Mouse (Mus musculus) gastrocnemius, postnatal 25 days (tissue): ENCODE results near the gene Fstl4. TPM values are rescaled to one million over a fixed set of nuclear protein-coding genes. Genes with fewer than 3 reads are reported as not detected.
A peak's percentile ranks its signal among the peaks of the same experiment; 100 is the strongest.
"Not testable (repeated sequence)": the region's sequence is repeated elsewhere in the genome, so short reads cannot be mapped to it uniquely, and the experiment has no call there.

Source experiments
- DNase-seq: peaks from one replicate; pipeline ENCODE4 v3.0.0; 2022
- total RNA-seq, 2 experiments: library from RNA; stranded (reverse); gene quantifications; 1 replicate in 1 of 2; 2 replicates in 1 of 2; pipeline ENCODE4 v1.2.3; 2021

The Fstl4 gene
- total RNA-seq, 2 experiments from 2014 or later: 0.05 TPM; not detected in 1

DNA sequence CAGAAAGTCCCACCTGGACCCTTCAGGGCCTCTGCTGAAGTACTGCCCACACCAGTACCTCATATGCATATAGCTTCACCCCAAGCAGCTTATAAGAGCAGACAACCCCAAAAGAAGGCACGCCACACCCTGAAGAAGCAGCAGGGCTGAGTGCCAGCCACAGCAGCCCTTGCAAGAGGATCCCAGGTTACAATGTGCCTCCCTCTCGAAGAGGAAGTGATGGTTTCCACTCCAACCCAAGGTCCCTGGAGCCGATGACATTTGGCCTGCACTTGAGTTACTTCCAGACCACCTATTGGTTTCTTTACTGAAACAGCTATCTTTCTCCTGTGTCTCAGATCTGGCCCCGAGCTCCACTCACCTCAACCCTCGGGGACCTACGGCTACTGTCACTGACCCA, 373.8 kb downstream of the Fstl4 start:
- no peak for DNase-seq

DNA sequence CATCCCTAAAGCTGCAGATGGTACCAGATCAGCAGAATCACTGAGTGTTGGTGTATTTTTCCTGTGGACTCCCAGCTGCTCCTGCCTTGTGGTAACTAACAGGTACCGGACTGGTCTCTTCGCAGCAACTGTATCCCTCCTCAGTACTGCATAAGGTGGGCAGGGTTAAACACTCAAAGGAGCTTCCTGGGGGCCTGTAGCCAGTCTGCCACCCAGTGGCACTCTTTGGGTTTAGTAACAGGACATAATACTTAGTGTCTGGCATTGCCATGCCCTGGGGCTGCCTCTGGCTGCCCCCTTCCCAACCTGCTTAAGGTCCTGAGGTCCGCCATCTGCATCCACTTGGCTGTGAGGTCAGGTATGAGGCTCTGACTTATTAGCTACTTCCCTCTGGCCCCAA, 375.2 kb downstream of the Fstl4 start:
- DNase-seq: no peak

DNA sequence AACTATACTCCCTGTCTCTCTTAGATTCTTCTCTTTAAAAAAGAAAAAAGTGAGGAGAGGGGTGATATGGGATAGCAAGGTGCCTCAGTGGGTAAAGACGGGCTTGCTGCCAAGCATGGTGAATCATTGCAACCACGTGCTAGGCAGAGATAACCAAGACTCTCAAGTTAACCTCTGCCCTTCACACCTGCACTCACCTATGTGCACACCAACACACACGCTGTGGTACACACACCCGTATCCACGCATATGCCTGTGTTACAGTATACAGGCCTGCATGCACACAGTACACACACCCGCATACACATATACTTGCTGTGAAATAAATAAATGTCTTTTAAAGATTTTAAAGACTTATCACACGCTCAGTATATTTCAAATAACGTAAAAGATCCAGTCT, 375.8 kb downstream of the Fstl4 start:
- no peak for DNase-seq

DNA sequence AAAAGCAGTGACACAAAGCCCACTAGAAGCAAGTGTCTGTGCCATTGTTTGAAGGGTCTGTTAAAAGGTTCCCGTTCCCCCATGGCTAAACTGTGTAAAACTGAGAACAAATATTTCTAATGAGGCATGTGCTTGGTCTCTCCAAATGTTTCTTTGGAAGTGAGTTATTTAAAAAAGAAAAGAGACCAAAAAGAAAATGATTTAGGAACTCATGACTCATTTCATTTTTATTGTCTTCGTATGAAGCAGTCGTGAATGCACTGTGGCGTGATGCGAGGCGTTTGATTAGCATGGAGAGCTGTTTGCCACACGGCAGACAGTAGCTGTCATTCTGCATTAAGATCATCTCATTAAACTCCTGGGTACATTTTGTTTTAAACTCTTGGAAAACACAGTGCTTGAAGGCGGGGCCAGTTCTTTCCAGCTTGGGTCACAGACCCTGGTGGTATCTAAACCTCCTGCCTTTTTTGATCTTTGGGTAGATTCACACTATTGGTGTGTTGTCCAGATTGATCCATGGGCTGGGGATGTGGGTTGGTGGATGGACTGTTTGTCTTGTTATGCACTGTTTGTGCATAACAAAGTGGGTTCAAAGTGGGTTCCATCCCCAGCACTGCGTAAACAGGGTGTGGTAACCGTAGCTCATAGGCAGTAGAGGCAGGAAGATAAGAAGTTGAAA, 376.4 kb downstream of the Fstl4 start:
- DNase-seq: no peak

DNA sequence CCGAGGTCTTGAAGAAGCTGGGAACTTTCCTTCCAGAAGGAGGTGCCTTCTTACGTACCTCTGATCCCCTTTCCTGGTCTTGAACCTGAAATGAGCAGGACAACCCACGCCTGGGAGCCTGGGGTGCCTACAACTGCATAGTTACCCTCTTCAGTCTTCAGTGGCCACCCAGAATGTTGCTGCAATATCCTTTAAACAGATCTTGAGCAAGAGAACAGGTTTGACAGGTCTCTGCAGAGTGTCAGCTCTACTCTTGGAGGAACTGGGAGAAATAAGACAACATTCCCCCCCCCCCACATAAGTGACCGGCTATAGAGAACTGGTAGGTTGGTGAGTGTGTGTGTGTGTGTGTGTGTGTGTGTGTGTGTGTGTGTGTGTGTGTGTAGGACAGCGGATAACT, 379.1 kb downstream of the Fstl4 start:
- no peak for DNase-seq

DNA sequence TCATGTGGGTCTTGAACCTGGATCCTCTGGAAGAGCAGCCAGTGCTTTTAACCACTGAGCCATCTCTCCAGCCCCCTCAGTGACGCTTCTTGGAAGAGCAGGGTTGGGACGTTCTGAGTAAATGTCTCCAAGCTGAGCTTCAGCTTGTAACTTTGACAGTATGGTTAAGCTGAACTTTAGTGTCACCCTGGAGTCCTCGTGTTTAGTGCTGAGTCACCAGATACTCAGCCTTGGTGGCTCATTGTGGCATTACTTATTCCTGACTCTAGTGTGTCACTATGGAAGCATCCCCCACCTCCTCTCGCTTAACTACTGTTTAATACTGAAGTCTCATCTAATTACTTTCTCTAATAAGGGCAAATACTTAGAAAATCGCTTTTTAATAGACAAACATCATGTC, 380.1 kb downstream of the Fstl4 start:
- no peak for DNase-seq

DNA sequence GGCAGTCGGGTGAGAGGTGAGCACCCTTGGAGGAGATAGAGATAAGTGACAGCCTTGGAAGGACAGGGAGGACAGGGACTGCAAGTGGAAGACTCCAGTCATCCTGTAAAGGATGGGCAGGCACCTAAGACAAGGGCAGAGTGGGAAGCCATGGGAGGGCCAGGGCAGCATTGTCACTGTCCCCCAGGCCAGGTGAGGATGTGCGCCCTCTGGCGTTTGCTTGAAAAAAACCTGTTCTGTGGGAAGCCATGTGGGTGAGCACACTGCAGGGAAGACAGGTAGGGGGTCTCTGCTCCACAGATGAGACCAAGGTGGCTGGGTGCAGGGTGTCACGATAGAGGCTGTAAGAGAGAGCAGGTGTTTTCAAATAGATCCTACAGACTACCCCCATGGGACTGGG, 381.9 kb downstream of the Fstl4 start:
- DNase-seq: no peak

DNA sequence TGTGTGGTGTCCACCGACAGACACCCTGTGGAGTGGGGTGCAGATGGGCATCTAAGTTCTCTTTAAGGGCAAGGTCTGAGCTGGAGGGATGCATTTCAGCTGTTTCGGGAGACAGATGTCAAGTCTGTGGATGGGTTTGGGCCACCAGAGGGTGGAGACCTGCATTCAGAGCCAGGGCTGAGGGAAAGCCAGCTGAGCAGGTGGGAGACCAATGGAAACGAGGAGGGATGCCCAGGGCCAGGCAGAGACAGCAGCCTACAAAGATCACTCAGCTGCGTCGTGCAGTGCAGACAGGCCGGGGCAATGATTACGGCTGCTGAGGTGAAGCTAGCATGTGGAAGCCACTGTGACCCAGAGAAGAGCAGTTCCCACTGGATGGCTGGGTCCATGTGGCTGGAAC, 392.0 kb downstream of the Fstl4 start:
- no peak for DNase-seq

DNA sequence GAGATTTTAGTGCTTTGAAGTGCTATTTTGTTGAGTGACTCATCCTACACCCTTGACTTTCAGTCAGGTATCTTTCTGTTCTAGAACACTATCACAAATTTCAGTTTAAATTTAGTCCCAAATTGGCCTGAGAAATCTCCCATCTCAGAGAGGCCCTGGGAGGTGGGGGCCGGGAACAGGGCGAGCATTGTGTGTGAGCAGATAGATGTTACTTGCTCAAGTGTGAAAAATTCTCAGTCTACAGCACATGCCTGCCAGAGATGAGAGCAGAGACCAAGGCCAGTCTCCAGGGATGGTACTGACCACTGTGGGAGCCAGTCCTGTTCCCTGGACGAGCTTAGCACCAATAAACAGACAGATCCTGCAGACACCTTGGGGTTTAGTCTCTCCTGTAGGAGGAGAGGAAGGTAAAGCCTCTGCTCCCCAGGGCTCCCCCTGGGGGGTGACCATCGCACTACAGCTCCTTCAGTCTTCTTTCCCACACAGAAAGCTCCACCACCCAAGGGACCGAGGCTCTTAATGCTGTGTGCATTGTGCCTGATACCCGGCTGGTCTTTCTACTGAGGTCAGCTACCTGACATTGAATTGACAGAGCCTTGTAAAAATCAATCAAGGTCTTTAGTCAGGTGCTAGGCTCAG, 393.3 kb downstream of the Fstl4 start:
- no peak for DNase-seq

DNA sequence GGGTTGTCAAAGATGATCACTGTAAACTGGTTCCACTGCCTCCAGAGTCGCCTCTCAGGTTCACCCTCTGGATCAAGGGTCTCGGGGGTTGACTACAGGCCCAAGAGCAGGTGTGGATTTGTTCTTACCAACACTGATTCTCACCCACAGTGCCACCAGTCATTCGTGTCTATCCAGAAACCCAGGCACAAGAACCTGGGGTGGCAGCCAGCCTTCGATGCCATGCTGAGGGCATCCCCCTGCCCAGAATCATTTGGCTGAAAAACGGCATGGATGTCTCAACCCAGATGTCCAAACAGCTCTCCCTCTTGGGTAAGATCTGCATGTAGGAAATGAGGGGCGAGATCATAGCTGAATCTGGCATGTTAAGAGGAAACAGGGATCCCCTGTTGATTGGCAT, 398.0 kb downstream of the Fstl4 start:
- DNase-seq: no peak

DNA sequence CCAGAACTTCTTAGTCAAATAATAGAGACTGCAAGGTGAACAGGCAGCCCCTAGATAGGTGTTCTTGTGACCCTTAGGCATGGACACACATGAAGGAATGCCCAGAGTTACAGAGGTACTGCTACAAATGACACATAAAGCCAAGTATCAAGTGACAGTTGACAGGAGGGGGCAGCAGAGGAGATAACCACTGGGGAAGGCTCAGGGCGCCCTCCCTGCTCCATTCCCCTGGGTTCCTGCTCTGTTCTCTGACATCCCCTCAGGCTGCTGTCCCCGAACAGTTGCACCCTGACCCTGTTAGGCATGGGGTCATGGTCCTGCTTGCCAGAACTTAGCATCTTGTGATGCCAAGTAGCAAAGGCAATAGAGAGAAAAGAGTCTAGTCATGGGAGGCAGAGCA, 402.0 kb downstream of the Fstl4 start:
- no peak for DNase-seq

DNA sequence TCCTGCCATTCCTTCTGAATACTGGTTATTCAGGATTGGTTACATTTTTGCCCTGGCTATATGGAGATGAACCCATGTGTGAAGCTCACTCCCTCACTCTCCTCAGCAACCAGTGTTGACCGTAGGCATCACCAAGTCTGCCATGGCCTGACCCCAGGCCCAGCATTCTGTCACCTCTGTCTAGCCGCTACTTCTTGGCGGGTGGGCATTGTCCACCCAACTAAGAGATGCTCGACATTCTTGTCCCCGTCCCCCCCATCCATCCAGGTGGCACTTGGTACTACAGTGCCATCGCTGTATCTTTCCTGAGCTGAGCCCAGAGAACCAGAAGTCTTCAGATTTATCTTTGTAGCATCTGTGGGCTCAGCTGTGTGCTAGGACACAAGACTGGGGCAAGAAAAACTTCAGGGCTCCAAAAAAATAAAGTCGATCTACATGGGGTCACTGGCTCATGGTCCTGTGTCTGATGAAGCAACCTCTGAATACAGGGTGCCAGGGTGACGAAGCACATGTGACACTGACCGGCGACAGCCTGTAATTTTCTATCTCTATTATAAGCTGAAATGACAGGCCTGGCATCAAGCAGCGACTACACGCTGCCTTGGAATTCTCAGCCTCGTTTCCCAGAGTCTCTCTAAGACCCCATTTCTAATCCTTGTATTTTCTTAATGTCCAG, 417.9 kb downstream of the Fstl4 start:
- no peak for DNase-seq

DNA sequence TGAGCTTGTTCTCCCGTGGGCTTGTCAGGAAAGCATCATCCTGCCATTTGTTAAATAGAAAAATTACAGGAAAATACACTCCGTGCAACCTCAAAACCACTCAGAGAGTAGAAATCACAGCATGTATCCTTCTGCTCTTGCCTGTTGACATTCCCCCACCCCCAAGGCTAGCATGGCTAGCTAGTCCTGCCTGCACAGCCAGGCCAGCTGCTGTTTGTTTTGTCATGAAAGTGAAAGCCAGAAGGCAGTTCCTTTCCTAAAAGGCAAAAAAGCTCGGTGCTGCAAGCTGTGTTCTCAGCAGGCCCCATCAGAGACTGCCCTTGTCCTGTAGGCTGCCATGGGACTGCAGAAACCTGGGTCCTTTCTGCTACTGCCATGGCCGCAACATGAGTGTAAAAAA, 418.4 kb downstream of the Fstl4 start:
- DNase-seq: peak; percentile 10

DNA sequence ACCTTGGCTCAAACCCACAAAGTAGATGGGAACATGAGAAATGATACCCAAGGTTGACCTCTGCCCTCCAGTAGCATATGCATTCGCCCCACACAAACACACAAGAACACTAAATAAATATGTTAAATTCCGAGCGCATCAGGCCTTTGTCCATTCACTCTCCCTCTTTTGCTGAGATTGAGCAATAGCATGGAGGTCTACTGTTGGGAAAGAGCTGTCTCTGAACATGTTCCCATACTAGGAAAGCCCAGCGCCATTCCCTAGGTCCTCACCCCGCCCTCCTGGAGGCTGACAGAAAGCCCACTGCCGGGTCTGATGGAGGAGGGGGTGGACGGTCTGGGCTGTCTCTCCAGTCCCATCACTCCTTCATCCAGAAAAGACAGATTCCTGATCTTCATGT, 419.6 kb downstream of the Fstl4 start:
- DNase-seq: no peak

DNA sequence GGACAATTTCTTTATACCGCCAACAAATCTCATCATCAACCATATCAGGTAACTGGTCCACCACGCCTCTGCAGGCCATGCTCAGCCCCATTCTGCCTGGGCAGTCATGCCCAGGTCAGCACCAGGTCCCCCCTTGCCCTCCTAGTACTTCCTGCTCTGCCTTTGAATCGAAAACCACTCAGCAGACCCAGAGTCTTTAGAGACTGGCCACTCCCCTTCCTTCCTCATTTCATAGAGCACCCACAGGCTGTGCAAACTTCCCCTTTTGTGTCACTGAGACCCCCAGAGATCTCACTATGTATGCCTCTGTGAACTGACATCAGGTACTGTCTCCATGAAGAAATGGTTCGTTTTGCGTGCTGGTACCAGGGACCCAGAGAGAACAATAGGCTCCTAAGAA, 420.3 kb downstream of the Fstl4 start:
- DNase-seq: no peak

DNA sequence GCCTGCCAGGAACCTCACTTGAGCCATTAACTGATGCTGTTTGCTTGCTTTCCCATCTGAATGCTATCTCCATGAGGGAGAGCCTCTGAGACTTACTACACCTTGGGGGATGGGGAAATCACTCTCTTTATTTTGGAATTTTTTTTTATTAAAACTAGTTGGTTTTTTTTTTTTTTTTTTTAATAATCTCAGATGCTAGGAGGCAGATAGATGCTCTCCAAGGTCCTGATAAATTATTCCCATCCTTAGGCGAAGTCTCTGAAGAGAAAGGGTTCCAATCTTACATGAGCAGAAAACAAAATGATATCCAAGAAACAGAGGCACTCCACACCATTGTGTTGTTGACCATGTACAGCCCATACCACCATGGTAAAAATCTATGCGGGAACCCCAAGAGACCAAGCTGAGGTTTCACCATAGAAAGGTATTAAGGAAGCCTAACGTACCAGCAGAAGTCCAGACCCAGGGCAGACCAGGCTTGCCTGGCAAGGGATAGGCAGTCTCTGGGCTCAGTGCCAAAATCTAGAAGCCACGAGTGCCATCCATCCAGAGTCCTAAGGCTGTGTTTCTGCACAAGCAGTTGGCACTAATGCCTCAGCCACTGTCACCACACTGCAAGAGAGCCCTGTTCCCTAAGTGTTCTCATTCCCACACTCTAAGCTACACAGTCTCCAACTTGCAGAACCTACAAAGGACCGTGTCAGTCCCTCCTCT, 423.1 kb downstream of the Fstl4 start:
- no peak for DNase-seq

DNA sequence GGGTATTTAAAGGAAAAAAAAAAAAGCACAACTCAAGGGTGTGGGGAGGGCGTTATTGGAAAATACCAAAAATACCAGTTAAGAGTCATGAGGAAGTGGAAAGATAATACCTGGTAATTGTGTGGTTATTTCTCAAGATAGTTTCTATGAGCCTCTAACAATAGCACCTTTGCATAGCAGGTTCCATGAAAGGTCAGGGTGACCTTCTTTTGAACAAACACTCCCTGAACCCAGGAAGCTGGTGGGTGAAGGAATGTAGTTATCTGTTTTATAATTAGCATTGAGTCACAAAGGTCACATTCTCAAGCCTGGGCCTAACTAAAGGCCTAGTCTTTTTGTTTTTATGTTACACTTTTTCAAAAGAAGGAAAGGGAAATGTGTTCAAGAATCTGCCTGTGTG, 432.1 kb downstream of the Fstl4 start:
- DNase-seq: not testable (repeated sequence)

DNA sequence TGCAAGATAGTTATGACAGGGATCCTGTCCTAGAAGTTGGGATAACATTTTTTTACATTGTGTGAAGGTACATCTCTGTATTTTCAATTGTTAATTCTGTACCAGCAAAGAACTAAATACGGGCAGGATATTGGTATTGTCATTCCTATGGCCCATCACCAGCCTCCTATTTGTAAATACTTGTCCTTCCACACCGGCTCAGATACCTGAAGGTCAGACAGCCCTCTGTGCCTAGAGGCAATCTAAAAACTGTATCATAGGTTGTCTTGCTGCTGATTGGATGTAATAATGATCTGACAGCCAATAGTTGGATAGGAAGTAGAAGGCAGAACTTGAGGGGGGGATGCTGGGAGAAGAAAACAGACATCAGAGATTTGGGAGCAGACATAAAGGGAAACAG, 432.7 kb downstream of the Fstl4 start:
- DNase-seq: no peak

DNA sequence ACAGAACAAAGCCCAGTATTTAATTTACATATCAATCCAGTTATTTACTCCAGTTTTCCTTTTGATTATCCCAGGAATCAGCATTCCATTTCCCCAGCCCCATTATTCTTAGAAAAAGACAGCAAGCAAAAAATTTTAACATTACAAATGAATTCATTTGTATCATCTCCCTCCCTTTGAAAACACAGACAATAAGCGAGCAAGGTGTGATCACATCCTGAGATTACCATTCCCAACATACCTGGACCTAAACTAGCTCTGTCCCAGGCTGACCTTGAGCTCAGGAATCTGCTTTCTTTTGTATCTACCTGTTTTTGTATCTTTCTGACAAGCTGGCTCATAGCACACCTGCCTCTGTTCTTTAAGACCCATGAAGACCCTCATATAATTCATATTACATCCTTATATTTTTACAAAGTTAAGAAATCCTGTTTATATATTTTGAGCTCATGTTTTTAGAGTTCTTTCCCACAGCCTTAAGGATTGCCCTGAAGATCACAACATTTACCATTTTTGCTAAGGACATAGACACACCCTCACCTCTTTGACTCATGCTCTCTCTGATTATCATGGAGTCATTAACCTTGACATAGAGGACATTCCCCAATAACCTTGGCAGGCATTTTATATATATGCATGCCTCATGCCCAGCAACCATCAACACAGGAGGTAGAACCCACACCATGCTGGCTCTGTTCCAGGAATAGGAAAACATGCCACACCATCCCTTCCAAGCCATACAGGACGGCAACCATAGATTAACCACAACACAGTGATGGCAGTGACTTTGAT, 438.2 kb downstream of the Fstl4 start:
- no peak for DNase-seq

DNA sequence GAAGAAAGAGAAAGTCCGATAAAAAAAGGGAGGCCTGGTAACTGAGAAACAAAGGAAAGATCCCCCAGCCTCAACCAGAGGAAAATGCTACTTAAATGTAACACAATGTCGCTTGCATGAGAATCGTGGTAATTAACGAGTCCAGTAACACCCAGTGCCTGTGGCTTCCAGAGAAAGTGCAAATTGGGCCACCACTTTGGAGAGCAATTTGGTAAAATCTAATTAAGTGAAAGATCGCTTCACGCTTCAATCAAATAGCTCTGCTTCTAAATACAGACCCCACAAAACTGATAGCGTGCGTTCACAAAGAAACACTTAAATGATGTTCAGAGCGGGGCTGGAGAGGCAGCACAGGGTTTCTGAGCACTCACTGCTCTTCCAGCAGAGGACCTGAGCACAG, 446.4 kb downstream of the Fstl4 start:
- DNase-seq: no peak

DNA sequence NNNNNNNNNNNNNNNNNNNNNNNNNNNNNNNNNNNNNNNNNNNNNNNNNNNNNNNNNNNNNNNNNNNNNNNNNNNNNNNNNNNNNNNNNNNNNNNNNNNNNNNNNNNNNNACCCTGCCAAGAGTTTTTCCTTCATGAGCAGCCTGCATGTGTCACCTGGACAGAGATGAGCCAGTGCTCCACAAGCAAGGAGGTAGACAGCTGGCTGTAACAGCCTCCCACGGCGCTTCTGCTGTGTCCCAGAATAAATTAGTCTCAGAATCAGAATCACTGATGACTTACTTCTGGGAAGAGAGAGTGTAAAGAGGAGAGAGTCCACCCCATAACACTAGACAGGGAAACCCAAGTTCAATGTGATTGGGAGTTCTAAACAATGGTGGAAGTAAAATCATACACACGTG, 464.6 kb downstream of the Fstl4 start:
- no peak for DNase-seq

DNA sequence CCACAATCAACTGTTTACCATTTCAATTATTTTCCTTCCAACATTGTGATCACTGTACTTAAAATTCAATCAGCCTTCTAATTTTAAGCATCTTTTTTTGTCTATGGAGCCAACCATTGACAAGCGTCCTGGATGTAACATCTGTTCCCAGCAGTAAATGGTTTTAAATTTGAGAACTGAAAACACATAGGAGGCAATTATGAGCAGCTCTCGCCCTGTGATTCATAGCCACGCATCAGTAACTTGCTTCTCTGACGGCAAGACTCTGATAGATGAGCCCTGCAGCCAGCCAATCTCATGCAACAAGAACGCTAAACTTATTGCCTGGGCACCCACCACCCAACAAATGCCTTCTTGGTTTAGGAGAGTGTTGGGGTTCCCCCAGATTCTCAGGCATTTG, 467.4 kb downstream of the Fstl4 start:
- no peak for DNase-seq
